Mouse (Mus musculus) adrenal gland, postnatal 10 days (tissue): ENCODE results near the gene Grip1. TPM values are rescaled to one million over a fixed set of nuclear protein-coding genes. Genes with fewer than 3 reads are reported as not detected.
A peak's percentile ranks its signal among the peaks of the same experiment; 100 is the strongest.

Experiments used
- DNase-seq: peaks from one replicate; pipeline ENCODE4 v3.0.0; 2021; ENCODE audit warnings: mixed read lengths
- total RNA-seq, 2 experiments: library from RNA; stranded (reverse); gene quantifications; 2 replicates each; pipeline ENCODE4 v1.2.3; 2021

Grip1 gene
- total RNA-seq, 2 experiments from 2014 or later: 1.5 to 1.7 TPM

DNA sequence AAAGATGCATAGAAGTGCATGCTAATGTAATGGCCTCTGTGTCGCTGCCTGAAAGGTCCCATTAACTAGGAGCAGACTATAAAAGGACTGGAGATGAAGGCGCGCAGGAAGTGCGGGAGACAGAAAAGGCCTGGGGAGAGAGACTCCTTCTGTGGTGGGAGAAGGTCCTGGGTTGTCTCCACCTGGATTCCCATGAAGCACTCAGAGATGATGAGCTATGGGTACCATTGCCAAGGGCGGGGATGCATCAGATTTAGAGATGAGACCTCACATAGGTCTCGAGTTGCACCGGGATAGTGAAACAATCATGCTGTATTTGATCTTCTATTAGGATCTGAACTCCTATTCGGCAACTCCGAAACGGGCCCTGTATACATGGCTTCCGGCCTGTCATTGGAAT, 212.8 kb downstream of the Grip1 start:
- DNase-seq: no peak

DNA sequence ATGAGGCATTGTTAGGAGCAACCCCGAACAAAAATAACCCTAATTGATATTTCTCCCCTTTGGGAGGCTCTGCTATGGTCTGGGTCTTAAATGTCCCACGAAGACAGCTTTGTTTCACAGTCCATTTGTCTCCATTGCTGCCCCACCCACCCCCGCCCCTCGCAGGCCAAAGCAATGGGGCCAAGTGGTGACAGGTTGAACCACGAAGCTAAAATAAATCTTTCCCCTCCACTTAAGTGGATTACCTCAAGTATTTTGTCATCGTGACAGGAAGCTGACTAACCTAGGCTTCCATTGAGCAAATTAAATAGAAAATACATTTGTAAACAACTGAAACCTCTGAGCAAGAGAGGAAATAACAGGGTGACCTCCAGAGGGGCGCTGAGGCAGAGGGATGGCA, 216.8 kb downstream of the Grip1 start:
- no peak for DNase-seq

GRCm38 (mm10) chr10:119684377-119684826, 230.8 kb downstream of the Grip1 start:
- DNase-seq: no peak

- DNase-seq: peak; percentile 13
Observed at GRCm38 (mm10) chr10:119691358-119692083, 237.9 kb downstream of the Grip1 start.

GRCm38 (mm10) chr10:119692284-119692890, 238.8 kb downstream of the Grip1 start:
- DNase-seq: peak; percentile 10

GRCm38 (mm10) chr10:119693400-119693799, 239.8 kb downstream of the Grip1 start:
- no peak for DNase-seq

GRCm38 (mm10) chr10:119697257-119697798, 243.7 kb downstream of the Grip1 start:
- peak; percentile 2 for DNase-seq

GRCm38 (mm10) chr10:119705348-119705747, 251.7 kb downstream of the Grip1 start:
- DNase-seq: peak; percentile 62

DNA sequence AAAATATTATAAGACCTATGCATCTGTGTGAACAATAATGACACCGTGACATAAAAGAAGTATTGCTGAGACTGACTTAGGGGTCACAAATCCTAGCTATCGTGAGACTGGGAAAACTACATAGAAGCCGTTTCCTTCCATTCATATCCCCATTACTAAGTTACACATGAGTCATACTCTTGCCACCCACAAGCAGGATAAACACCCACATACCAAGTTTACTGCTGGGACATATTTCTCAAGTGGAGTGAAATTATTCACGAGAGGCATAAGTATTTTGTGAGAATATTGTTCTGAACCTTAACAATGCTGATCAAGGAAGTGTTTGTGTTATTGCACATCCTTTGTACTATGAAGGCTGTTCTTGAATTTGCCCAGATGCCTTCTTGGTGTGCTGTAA, 252.7 kb downstream of the Grip1 start:
- DNase-seq: no peak

DNA sequence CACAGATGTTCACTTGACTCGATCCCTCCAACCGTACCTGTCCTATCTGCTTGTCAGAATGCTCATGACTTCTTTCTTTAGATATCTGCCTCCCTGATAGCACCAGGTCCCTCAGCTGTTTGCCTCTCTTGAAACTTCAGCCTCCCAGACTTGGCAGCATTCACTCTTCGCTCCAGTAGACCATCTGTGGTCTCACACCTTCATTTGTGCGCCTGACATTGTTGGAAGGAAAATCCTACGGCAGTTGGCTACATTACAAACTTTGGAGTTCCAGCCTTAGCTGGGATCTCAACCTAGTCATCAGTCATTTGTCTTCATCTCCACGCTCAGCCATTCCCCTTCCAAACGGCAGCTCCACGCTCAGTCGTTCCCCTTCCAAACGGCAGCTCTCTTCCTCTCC, 253.4 kb downstream of the Grip1 start:
- DNase-seq: no peak

DNA sequence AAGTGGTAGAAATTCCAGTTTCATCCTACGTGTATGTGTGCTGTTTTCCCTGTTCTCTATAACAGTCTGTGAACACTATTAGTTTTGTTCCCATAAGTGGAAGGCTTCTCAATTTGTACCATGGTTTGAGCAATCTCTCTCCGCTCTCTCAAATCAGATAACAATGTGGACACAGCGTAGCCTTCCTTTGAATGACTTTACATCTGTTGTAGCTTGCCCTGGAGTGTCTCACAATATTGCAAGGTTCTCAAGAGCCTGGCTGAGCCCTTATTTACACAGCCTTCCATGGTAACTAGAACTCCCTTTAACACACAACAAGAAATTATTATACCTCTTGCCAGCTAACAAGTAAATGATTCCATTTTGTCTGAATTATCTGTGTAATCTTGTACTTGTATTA, 268.3 kb downstream of the Grip1 start:
- no peak for DNase-seq

DNA sequence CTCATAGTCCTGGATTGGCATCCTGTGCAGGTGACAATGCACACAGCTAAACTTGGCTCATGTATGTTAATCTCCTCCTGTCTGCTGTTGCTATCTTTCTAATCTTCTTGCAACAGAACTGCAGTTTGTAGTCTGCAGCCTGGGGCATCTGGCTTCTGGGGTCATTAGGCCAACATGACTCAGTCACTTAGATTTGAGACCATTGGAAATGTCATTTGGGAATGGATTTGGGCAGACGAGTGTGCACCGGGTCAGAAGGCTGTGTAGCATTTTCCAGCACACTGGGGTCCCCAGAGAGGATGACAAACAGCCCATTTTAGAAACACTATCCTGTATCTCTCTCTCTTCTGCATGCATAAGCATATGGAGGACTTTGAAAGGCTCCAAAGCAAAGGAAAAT, 268.8 kb downstream of the Grip1 start:
- DNase-seq: no peak

DNA sequence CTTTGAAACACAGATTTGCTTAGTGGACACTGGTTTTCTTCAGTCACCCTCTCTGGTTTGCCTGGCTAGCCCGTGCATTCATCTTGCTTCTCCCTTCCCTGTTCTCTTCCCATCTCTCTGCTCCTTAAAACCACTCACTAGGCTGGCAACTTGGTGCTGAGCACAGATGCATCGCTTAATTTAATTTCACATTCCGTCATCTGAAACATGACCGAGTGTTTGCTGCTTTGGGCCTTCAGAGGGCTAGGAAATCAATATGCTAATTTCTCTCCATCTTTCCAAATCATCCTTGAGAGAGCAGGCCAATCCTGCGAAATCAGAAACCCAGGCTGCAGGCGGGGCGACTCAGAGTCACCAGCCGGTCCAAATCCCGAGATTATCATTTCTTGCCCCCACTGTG, 270.0 kb downstream of the Grip1 start:
- no peak for DNase-seq

DNA sequence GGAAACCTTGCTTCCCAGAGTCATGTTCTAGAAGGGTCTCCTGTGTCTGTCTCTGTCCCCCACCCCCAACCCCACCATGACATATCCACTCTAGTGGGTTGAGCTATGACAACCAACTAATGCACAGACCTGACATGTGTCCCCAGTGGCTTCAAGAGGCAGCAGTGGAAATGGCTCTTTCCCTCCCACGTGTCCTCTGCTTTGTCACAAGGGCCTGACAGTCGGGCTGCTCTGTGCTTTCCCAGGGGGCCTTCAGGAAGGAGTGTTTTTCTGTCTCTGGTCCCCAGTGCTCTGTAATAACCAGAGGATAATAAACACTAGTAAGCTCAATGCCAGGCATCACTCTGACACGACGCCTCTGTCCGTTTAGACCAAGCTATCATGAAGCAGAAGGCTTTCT, 271.7 kb downstream of the Grip1 start:
- DNase-seq: no peak

DNA sequence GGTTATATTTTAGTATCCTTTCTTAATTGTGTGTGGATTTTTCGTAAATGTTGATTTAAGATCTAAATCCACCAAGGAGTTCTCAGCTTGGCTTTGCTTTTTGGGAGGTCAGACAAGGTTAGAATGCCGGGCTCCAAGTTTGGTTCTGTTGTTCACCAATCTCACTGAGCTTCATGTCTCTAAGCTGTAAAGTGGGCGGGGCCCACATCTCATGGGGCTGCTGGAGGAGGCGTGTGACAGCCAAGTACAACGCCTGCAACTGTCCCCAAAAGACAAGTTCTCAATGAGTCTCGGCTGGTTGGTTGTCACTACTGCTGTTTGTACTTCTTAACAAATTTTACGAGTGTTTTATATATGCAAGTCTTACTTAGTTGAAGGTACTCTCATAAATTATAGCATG, 272.3 kb downstream of the Grip1 start:
- peak; percentile 52 for DNase-seq

GRCm38 (mm10) chr10:119726921-119727320, 273.3 kb downstream of the Grip1 start:
- DNase-seq: no peak

GRCm38 (mm10) chr10:119730206-119730605, 276.6 kb downstream of the Grip1 start:
- no peak for DNase-seq

DNA sequence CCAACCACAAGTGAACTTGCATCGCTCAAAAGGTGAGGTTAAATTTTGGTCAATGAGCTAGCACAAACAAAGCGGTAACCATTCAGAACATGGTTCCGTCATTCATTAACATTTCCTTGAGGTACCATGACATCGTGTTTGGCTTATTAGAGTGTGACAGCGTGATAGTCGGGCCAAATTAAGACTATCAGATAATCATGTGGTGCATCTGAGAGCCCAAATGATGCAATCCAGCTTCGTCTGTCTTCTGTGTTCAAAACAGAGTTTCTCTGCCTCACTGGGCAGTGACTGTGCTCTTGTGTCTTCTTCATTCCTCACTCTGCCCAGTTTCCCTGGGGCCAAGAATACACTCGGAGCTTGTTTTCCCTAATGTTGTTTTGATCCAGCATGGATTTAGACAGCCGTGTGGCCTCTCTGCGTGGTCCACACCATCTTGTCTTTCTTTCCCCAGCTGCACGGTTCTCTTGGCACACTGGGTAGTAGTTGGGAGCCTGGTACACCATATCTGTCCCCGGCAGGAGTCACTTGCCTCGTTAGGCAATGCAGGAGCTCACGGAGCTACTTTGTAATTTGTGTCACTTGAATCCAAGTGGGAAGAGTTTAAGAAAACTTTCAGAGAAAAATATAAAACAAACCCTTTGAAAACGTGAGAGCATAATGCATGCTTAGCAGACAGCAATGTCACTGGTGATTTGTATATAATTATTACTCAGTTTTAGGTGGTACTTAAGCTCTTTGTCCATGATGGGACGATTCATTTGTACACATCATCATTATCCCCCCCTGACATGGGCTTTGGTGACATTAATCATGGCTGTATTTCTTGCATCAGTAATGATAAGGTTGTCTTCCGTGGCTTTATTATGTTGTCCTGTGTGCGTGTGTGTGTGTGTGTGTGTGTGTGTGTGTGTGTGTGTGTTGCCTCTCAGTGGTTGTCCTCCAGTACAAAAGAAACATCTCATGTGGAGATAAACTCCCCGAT, 281.7 kb downstream of the Grip1 start:
- no peak for DNase-seq

- DNase-seq: no peak
Observed at GRCm38 (mm10) chr10:119739466-119739865, 285.8 kb downstream of the Grip1 start.

- DNase-seq: no peak
Observed at GRCm38 (mm10) chr10:119742722-119743121, 289.1 kb downstream of the Grip1 start.

DNA sequence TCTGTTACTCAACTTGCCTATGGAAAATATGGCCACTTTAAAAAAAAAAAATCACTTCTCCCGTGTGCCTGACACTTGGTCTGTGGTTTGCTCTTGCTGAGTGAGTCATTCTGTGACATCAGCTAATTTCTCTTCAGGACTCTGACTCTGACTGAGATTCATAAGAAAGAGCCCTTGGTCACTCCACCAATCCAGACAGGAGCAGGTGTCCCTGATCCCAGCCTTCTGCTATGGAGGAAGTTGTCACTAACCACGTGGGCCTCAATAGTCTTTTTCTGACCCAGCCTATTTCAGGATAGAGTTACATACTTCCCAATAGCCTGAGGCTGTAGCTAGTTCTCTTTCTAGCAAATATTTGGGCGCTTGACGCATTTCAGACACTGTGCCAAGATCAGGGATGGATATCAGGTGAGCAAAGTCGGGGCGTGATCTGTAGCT, 298.8 kb downstream of the Grip1 start:
- DNase-seq: no peak

DNA sequence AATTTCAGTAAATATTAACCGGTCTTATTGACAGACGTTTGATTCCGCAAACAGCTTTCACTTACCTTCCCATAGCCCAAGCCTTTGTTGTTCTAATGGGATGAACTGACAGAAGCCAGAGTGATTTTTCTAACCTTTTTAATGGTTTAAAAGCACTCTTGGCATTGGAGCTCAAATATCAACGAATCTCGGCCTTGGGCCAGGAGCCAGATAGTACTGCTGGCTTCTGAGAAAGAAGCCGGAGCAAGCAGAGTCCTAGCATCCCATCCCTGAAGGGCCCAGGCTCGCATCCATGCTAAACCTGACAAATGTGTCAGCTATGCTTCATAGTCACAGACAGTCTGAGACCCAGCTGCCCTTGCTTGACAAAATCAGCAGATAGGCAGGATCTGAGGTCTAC, 302.6 kb downstream of the Grip1 start:
- DNase-seq: peak; percentile 51
